Mouse (Mus musculus) liver, embryonic 15.5 days (tissue): ENCODE measurements around the gene 1700102P08Rik. TPM values are rescaled to one million over a fixed set of nuclear protein-coding genes. Genes with fewer than 3 reads are reported as not detected.

Experiments
- ATAC-seq: fragments of 200-750 bp; cut with Nextera tagmentation; 2 replicates; pipeline ENCODE4 v1.8.0; 2017; ENCODE audit warnings: moderate number of reproducible peaks, mild to moderate bottlenecking, moderate library complexity; ENCODE audit not compliant: insufficient read depth
- H3K27ac ChIP-seq: fragments of 300-500 bp; sonication (generic); replicated peaks from 2 replicates; pipeline ENCODE4 v1.5.1; 2015; ENCODE audit warnings: mild to moderate bottlenecking, inconsistent platforms
- H3K27me3 ChIP-seq: fragments of 300-500 bp; sonication (generic); 2 replicates; pipeline ENCODE4 v1.6.1; 2015; ENCODE audit warnings: mild to moderate bottlenecking, inconsistent platforms
- H3K36me3 ChIP-seq: fragments of 300-500 bp; sonication (generic); replicated peaks from 2 replicates; pipeline ENCODE4 v1.6.1; 2015; ENCODE audit warnings: moderate library complexity, mild to moderate bottlenecking, inconsistent platforms
- H3K4me1 ChIP-seq: fragments of 300-500 bp; sonication (generic); replicated peaks from 2 replicates; pipeline ENCODE4 v1.6.1; 2015; ENCODE audit warnings: inconsistent platforms
- H3K4me2 ChIP-seq: fragments of 300-500 bp; sonication (generic); 2 replicates; pipeline ENCODE4 v1.6.1; 2015; ENCODE audit warnings: moderate library complexity, mild to moderate bottlenecking, inconsistent platforms
- H3K4me3 ChIP-seq: fragments of 300-500 bp; sonication (generic); replicated peaks from 2 replicates; pipeline ENCODE4 v1.5.1; 2015; ENCODE audit warnings: mild to moderate bottlenecking, inconsistent platforms
- H3K9ac ChIP-seq: fragments of 300-500 bp; sonication (generic); 2 replicates; pipeline ENCODE4 v1.6.1; 2015; ENCODE audit warnings: moderate library complexity, mild to moderate bottlenecking, inconsistent platforms
- H3K9me3 ChIP-seq: fragments of 300-500 bp; sonication (generic); replicated peaks from 2 replicates; pipeline ENCODE4 v1.6.1; 2016; ENCODE audit warnings: inconsistent platforms
- WGBS: fragments of 180-500 bp; shearing (Covaris S2); methylation state at CpG from one replicate; pipeline ENCODE4 v1.1.7; 2015; ENCODE audit warnings: mixed read lengths; ENCODE audit not compliant: insufficient replicate concordance; 5-methylcytosine and 5-hydroxymethylcytosine counted together
- polyA plus RNA-seq: library from polyadenylated mRNA; unstranded; fragments of >200 nt; fragmentation: Nextera tagmentation; extraction: Ambion mirVana; gene quantifications from 2 replicates; pipeline ENCODE4 v1.2.1, GENCODE M21; 2015

Gene 1700102P08Rik
- 0.41 and 0.86 TPM in 2 replicates for polyA plus RNA-seq

- 0 out of 2 replicates have a peak, but pooled peaks cover 2% of the 10 kb centered on the region for H3K4me1 ChIP-seq
- no peak within 1 kb of the TSS for H3K9ac ChIP-seq
- H3K4me2 ChIP-seq = no peak within 1 kb of the TSS
- no peaks in the 10 kb centered on the region for H3K9me3 ChIP-seq
- no peak within 1 kb of the TSS for H3K4me3 ChIP-seq
- 83% methylated on average over 18 of the region's 18 CpGs for WGBS
- ATAC-seq = no peak
- H3K27ac ChIP-seq = no peak within 1 kb of the TSS
- H3K27me3 ChIP-seq = no peaks in the 10 kb centered on the region
- H3K36me3 ChIP-seq = peaks cover 58% of the 10 kb centered on the region
These were observed at the start of gene 1700102P08Rik for GRCm38 (mm10) chr9:108392676-108393075. Gene 1700102P08Rik, plus strand, starts transcription at chr9:108392805.

GRCm38 (mm10) chr9:108343331-108343730 lies 49.3 kb upstream of the 1700102P08Rik start:
- Histone ChIP-seq H3K9me3 (no peaks in the 10 kb centered on the region), H3K9ac (peak overlapping the region; percentile 41), H3K4me2 (peak overlapping the region; percentile 72), H3K27ac (peak overlapping the region; percentile 99), H3K4me3 (no peak overlapping the region), H3K36me3 (peaks cover 23% of the 10 kb centered on the region), H3K4me1 (peaks cover 72% of the 10 kb centered on the region), H3K27me3 (no peaks in the 10 kb centered on the region)
- WGBS = 28% methylated on average over 3 of the region's 3 CpGs
- no peak for ATAC-seq

GRCm38 (mm10) chr9:108343835-108344234 lies 48.8 kb upstream of the 1700102P08Rik start:
- H3K4me3 ChIP-seq = no peak overlapping the region
- H3K4me2 ChIP-seq = peak overlapping the region; percentile 72
- peak overlapping the region; percentile 99 for H3K27ac ChIP-seq
- ATAC-seq = no peak
- no peaks in the 10 kb centered on the region for H3K27me3 ChIP-seq
- no peaks in the 10 kb centered on the region for H3K9me3 ChIP-seq
- H3K9ac ChIP-seq = peak overlapping the region; percentile 41
- peaks cover 71% of the 10 kb centered on the region for H3K4me1 ChIP-seq
- peaks cover 21% of the 10 kb centered on the region for H3K36me3 ChIP-seq
- WGBS = 51% methylated on average over 1 of the region's 1 CpGs

GRCm38 (mm10) chr9:108344471-108344870 lies 48.1 kb upstream of the 1700102P08Rik start:
- Histone ChIP-seq H3K9me3 (no peaks in the 10 kb centered on the region), H3K27me3 (no peaks in the 10 kb centered on the region), H3K27ac (peak overlapping the region; percentile 99), H3K9ac (peak overlapping the region; percentile 41), H3K4me3 (no peak overlapping the region), H3K36me3 (peaks cover 17% of the 10 kb centered on the region), H3K4me1 (peaks cover 77% of the 10 kb centered on the region), H3K4me2 (peak overlapping the region; percentile 72)
- no peak for ATAC-seq
- WGBS = 75% methylated on average over 4 of the region's 4 CpGs

- Histone ChIP-seq H3K36me3 (peaks cover 23% of the 10 kb centered on the region), H3K27ac (peak overlapping the region; percentile 99), H3K4me2 (peak overlapping the region; percentile 77), H3K4me3 (peak overlapping the region; percentile 97), H3K27me3 (no peaks in the 10 kb centered on the region), H3K9ac (peak overlapping the region; percentile 96), H3K4me1 (peaks cover 71% of the 10 kb centered on the region), H3K9me3 (no peaks in the 10 kb centered on the region)
- ATAC-seq = no peak
- WGBS = 4% methylated on average over 11 of the region's 11 CpGs
These were observed 45.6 kb upstream of the 1700102P08Rik start for GRCm38 (mm10) chr9:108347024-108347423.

- WGBS = under 1% methylated on average over 75 of the region's 75 CpGs
- peak within 1 kb of the TSS; percentile 77 for H3K4me2 ChIP-seq
- peak; percentile 91 for ATAC-seq
- H3K4me1 ChIP-seq = peaks cover 65% of the 10 kb centered on the region
- H3K27me3 ChIP-seq = no peaks in the 10 kb centered on the region
- H3K9ac ChIP-seq = peak within 1 kb of the TSS; percentile 96
- peak within 1 kb of the TSS; percentile 99 for H3K27ac ChIP-seq
- peak within 1 kb of the TSS; percentile 97 for H3K4me3 ChIP-seq
- H3K9me3 ChIP-seq = no peaks in the 10 kb centered on the region
- peaks cover 30% of the 10 kb centered on the region for H3K36me3 ChIP-seq
These were observed 44.9 kb upstream of the 1700102P08Rik start, which contains the start of gene Usp4 for GRCm38 (mm10) chr9:108347540-108348289. Gene Usp4, plus strand, starts transcription at chr9:108347853.

GRCm38 (mm10) chr9:108348290-108348680 lies 44.3 kb upstream of the 1700102P08Rik start:
- peaks cover 36% of the 10 kb centered on the region for H3K36me3 ChIP-seq
- ATAC-seq = no peak
- peak overlapping the region; percentile 97 for H3K4me3 ChIP-seq
- peak overlapping the region; percentile 99 for H3K27ac ChIP-seq
- peak overlapping the region; percentile 96 for H3K9ac ChIP-seq
- no peaks in the 10 kb centered on the region for H3K9me3 ChIP-seq
- WGBS = 2% methylated on average over 14 of the region's 14 CpGs
- peak overlapping the region; percentile 77 for H3K4me2 ChIP-seq
- H3K4me1 ChIP-seq = peaks cover 59% of the 10 kb centered on the region
- H3K27me3 ChIP-seq = no peaks in the 10 kb centered on the region

GRCm38 (mm10) chr9:108349727-108350126 lies 42.9 kb upstream of the 1700102P08Rik start:
- H3K9me3 ChIP-seq = no peaks in the 10 kb centered on the region
- peak overlapping the region; percentile 99 for H3K27ac ChIP-seq
- peak overlapping the region; percentile 77 for H3K4me2 ChIP-seq
- ATAC-seq = no peak
- peaks cover 50% of the 10 kb centered on the region for H3K36me3 ChIP-seq
- peak overlapping the region; percentile 96 for H3K9ac ChIP-seq
- peaks cover 44% of the 10 kb centered on the region for H3K4me1 ChIP-seq
- WGBS = 32% methylated on average over 4 of the region's 4 CpGs
- H3K4me3 ChIP-seq = peak overlapping the region; percentile 97
- H3K27me3 ChIP-seq = no peaks in the 10 kb centered on the region

- Histone ChIP-seq H3K4me2 (no peak overlapping the region), H3K27ac (no peak overlapping the region), H3K9me3 (no peaks in the 10 kb centered on the region), H3K9ac (no peak overlapping the region), H3K4me3 (no peak overlapping the region), H3K4me1 (no peaks in the 10 kb centered on the region), H3K27me3 (no peaks in the 10 kb centered on the region), H3K36me3 (peaks cover 95% of the 10 kb centered on the region)
- WGBS = 71% methylated on average over 9 of the region's 9 CpGs
- ATAC-seq = no peak
These were observed 14.4 kb upstream of the 1700102P08Rik start for GRCm38 (mm10) chr9:108378234-108378633.

GRCm38 (mm10) chr9:108378736-108379135 lies 13.9 kb upstream of the 1700102P08Rik start:
- Histone ChIP-seq H3K4me3 (no peak overlapping the region), H3K36me3 (peaks cover 95% of the 10 kb centered on the region), H3K9me3 (no peaks in the 10 kb centered on the region), H3K27me3 (no peaks in the 10 kb centered on the region), H3K27ac (no peak overlapping the region), H3K4me1 (no peaks in the 10 kb centered on the region), H3K9ac (no peak overlapping the region), H3K4me2 (no peak overlapping the region)
- ATAC-seq = no peak
- 81% methylated on average over 5 of the region's 5 CpGs for WGBS

- 92% methylated on average over 4 of the region's 4 CpGs for WGBS
- Histone ChIP-seq H3K9me3 (no peaks in the 10 kb centered on the region), H3K4me3 (no peak overlapping the region), H3K4me2 (no peak overlapping the region), H3K4me1 (no peaks in the 10 kb centered on the region), H3K9ac (no peak overlapping the region), H3K27ac (no peak overlapping the region), H3K36me3 (peaks cover 95% of the 10 kb centered on the region), H3K27me3 (no peaks in the 10 kb centered on the region)
- no peak for ATAC-seq
These were observed 13.3 kb upstream of the 1700102P08Rik start for GRCm38 (mm10) chr9:108379294-108379693.
